Mouse (Mus musculus) lung, postnatal 0 days (tissue): ENCODE data around the gene Gm30191. TPM values are rescaled to one million over a fixed set of nuclear protein-coding genes. Genes with fewer than 3 reads are reported as not detected.

Experiments
- ATAC-seq: fragments of 200-750 bp; cut with Nextera tagmentation; 2 replicates; pipeline ENCODE4 v1.8.0; 2017; ENCODE audit warnings: moderate library complexity
- DNase-seq: peaks from one replicate; pipeline ENCODE4 v3.0.0-alpha.2; 2016; ENCODE audit warnings: low spot score
- H3K27ac ChIP-seq: fragments of 300-500 bp; sonication (generic); 2 replicates; pipeline ENCODE4 v1.5.1; 2014; ENCODE audit warnings: antibody characterized with exemption, mild to moderate bottlenecking, low read length, mixed read lengths
- H3K27me3 ChIP-seq: fragments of 300-500 bp; sonication (generic); replicated peaks from 2 replicates; pipeline ENCODE4 v1.6.1; 2014; ENCODE audit warnings: low read length, mixed read lengths; ENCODE audit not compliant: insufficient read depth
- H3K36me3 ChIP-seq: fragments of 300-500 bp; sonication (generic); 2 replicates; pipeline ENCODE4 v1.6.1; 2014; ENCODE audit warnings: low read length, mixed read lengths; ENCODE audit not compliant: insufficient read depth
- H3K4me1 ChIP-seq: fragments of 300-500 bp; sonication (generic); 2 replicates; pipeline ENCODE4 v1.6.1; 2014; ENCODE audit warnings: antibody characterized with exemption, low read depth, low read length, mixed read lengths; ENCODE audit not compliant: insufficient read depth
- H3K4me2 ChIP-seq: fragments of 300-500 bp; sonication (generic); replicated peaks from 2 replicates; pipeline ENCODE4 v1.6.1; 2014; ENCODE audit warnings: low read depth, mild to moderate bottlenecking, low read length, moderate library complexity, mixed read lengths
- H3K4me3 ChIP-seq: fragments of 300-500 bp; sonication (generic); 2 replicates; pipeline ENCODE4 v1.5.1; 2014; ENCODE audit warnings: low read depth, low read length
- H3K9ac ChIP-seq: fragments of 300-500 bp; sonication (generic); replicated peaks from 2 replicates; pipeline ENCODE4 v1.6.1; 2014; ENCODE audit warnings: low read depth, mild to moderate bottlenecking
- H3K9me3 ChIP-seq: fragments of 300-500 bp; sonication (generic); 2 replicates; pipeline ENCODE4 v1.6.1; 2016; ENCODE audit warnings: low read length, mixed read lengths
- CTCF ChIP-seq: IDR thresholded peaks from 2 replicates; pipeline ENCODE4 v1.5.1; 2016; ENCODE audit warnings: antibody characterized with exemption, mild to moderate bottlenecking
- EP300 ChIP-seq: IDR thresholded peaks from 2 replicates; pipeline ENCODE4 v1.6.1; 2016; ENCODE audit warnings: antibody characterized with exemption, mild to moderate bottlenecking, control low read depth
- WGBS: fragments of 180-500 bp; shearing (Covaris S2); extraction: QIAGEN DNeasy Blood & Tissue Kit; methylation state at CpG from one replicate; pipeline ENCODE4 v1.1.7; 2014; 5-methylcytosine and 5-hydroxymethylcytosine counted together
- polyA plus RNA-seq: library from polyadenylated mRNA; unstranded; fragments of >200 nt; fragmentation: Nextera tagmentation; extraction: Ambion mirVana; gene quantifications from 2 replicates; pipeline ENCODE4 v1.2.1, GENCODE M21; 2015

Gene Gm30191
- polyA plus RNA-seq, 1 experiment from 2014 or later, result not detected

DNA sequence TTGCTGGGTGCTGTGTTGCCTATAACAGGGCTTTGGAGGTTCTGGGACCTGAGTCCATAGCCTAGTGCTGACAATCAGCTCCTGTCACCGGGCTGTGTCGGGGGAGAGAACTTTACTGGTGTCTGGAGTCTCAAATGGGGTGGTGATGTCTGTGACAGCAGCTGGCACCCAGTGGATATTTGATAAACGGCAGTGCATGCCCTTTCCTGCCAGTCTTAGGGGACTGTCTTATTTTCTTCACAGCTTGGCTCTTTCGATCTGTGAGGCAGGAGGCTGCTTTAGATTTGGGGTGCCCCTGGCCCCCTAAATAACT lies 52.7 kb downstream of the Gm30191 start:
- no peaks in the 10 kb centered on the region for H3K36me3 ChIP-seq
- TF ChIP-seq EP300 (no peak), CTCF (no peak)
- DNase-seq (no peak), ATAC-seq (no peak)
- H3K27me3 ChIP-seq, result no peaks in the 10 kb centered on the region
- H3K27ac ChIP-seq, result no peak overlapping the region
- no peak overlapping the region for H3K4me3 ChIP-seq
- H3K9ac ChIP-seq, result no peak overlapping the region
- H3K4me1 ChIP-seq, result no peaks in the 10 kb centered on the region
- H3K9me3 ChIP-seq, result no peaks in the 10 kb centered on the region
- 67% methylated on average over 4 of the region's 4 CpGs for WGBS
- no peak overlapping the region for H3K4me2 ChIP-seq

Other genes with a start within 250 kb of the Gm30191 start
- 23.8 and 25.1 TPM in 2 replicates for gene Dhdds, start 246.0 kb upstream of the Gm30191 start, polyA plus RNA-seq
- gene Lin28a, start 228.1 kb upstream of the Gm30191 start, polyA plus RNA-seq, result 0.19 TPM in 1 of 2 replicates, not detected in the other
- not detected in 2 replicates for gene Zfp683, start 193.1 kb upstream of the Gm30191 start, polyA plus RNA-seq
- 2.8 and 3.1 TPM in 2 replicates for gene Crybg2, start 186.1 kb upstream of the Gm30191 start, polyA plus RNA-seq
- gene Cd52, start 151.9 kb upstream of the Gm30191 start, polyA plus RNA-seq, result 65.8 and 65.9 TPM in 2 replicates
- gene Ubxn11, start 144.4 kb upstream of the Gm30191 start, polyA plus RNA-seq, result 10.3 and 11.3 TPM in 2 replicates
- gene Sh3bgrl3, start 118.1 kb upstream of the Gm30191 start, polyA plus RNA-seq, result 476 and 513 TPM in 2 replicates
- 36.6 and 74.1 TPM in 2 replicates for gene Cep85, start 59.8 kb upstream of the Gm30191 start, polyA plus RNA-seq
- not detected in 2 replicates for gene Gm7534, start 43.9 kb upstream of the Gm30191 start, polyA plus RNA-seq
- 0.25 and 0.33 TPM in 2 replicates for gene Catsper4, start 19.6 kb upstream of the Gm30191 start, polyA plus RNA-seq
- 11.9 and 13.0 TPM in 2 replicates for gene Cnksr1, start 8.5 kb upstream of the Gm30191 start, polyA plus RNA-seq
- gene E130218I03Rik, start 3.3 kb upstream of the Gm30191 start, polyA plus RNA-seq, result 0.31 TPM in 1 of 2 replicates, not detected in the other
- 9.0 and 9.2 TPM in 2 replicates for gene Zfp593, start 1.3 kb upstream of the Gm30191 start, polyA plus RNA-seq
- 23.6 and 24.5 TPM in 2 replicates for gene Grrp1, start 7.2 kb downstream of the Gm30191 start, polyA plus RNA-seq
- gene Pdik1l, start 41.0 kb downstream of the Gm30191 start, polyA plus RNA-seq, result 9.9 and 10.0 TPM in 2 replicates
- 0.75 and 1.3 TPM in 2 replicates for gene Trim63, start 68.2 kb downstream of the Gm30191 start, polyA plus RNA-seq
- 0.79 and 1.1 TPM in 2 replicates for gene Slc30a2, start 96.2 kb downstream of the Gm30191 start, polyA plus RNA-seq
- gene Extl1, start 136.9 kb downstream of the Gm30191 start, polyA plus RNA-seq, result 0.82 and 1.3 TPM in 2 replicates
- gene Pafah2, start 149.4 kb downstream of the Gm30191 start, polyA plus RNA-seq, result 14.1 and 16.2 TPM in 2 replicates
- gene Stmn1, start 221.4 kb downstream of the Gm30191 start, polyA plus RNA-seq, result 260 and 357 TPM in 2 replicates
- gene Paqr7, start 249.8 kb downstream of the Gm30191 start, polyA plus RNA-seq, result 27.5 and 33.0 TPM in 2 replicates